Mouse (Mus musculus) cerebellum, adult (tissue): ENCODE results near the gene Slc30a2.

Source experiments
- ATAC-seq: cut with Nextera tagmentation; 2 replicates; pipeline ENCODE4 v1.9.2; 2017; ENCODE audit warnings: mild to moderate bottlenecking, moderate library complexity, mixed read lengths; ENCODE audit not compliant: insufficient number of reproducible peaks, low FRiP score, low TSS enrichment

Gene Slc30a2

GRCm38 (mm10) chr4:134395142-134395541 lies 52.2 kb downstream of the Slc30a2 start:
- no peak for ATAC-seq

DNA sequence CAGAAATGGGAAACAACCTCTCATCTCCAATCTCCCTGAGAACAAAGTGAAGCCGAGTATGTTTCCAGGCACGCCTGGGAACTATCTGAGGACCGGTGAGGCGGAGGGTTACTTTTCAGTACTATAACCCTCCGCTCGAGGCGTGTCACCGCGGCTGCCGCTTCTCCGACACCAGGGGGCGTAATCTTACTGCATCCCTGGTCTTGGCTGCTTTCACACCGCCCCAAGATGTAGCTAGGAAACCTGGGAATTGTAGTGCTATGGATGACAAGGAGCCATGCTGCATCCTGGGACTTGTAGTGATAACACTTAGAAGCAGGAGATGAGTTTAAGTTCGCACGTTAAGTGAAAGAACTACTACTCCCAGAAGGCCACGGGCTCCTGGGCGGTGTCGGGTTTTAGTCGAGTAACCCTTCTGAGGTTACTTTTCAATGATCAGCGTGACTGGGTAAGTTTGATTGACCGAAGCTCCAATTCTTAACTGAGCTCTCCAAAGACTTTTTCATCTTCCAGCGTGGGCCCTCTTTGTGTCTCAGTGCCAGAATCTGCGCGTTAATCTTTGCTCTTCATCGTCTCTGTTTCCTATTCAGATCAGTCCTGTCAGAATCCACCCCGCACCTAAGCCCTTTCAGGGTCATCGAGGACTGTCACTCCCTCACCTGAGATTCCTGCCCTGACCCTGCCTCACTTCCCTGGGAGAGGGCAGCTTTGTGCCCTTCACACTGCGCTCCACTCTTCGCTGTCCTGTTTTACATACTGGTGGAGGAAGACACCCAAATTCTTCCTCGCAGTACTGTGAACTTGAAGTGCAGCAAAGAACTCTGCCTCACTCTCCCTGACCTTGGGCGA lies 53.2 kb downstream of the Slc30a2 start, which contains the start of gene Pafah2:
Pafah2 (plus strand) TSS at position 344 of the 849 bp plus-strand sequence.
- ATAC-seq, result peak; percentile 100

- no peak for ATAC-seq
Observed at GRCm38 (mm10) chr4:134397121-134397520, 54.1 kb downstream of the Slc30a2 start.

- ATAC-seq, result no peak
Observed at GRCm38 (mm10) chr4:134397732-134398131, 54.8 kb downstream of the Slc30a2 start.

GRCm38 (mm10) chr4:134400206-134400605 lies 57.2 kb downstream of the Slc30a2 start:
- no peak for ATAC-seq

- no peak for ATAC-seq
Observed at GRCm38 (mm10) chr4:134401181-134401661, 58.2 kb downstream of the Slc30a2 start.

DNA sequence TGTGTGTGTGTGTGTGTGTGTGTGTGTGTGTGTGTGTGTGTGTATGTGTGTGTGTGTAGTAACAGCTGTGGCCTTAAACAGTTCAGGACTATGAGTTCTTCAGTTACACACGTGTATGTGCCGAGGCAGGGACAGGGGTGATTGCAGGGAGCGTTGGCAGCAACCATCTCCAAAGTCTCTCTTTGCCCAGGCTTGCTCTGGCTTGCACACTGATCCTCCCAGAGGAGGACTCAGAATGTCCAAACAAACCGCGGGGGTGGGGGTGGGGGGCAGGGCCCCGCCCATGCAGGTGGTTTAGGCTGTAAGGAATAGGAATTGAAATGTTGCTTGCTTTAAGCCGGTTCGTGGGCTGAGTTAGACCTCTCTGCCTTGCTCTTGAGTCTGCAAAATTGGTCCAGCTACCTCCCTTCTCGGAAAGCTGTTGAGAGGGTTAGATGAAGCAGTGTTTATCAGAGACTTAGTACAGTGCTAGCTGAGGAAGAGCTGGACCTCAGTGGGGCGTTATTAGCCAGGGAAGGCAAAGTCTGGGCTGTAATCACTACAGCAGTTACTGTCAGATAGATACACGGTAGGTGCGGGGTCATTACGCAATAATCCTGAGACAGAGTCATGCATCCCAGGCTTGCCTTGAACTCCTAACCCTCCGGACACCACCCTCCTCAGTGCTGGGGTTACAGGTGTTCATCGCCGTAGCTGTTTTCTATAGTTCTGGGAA lies 59.0 kb downstream of the Slc30a2 start:
- ATAC-seq, result no peak

GRCm38 (mm10) chr4:134402571-134403262 lies 59.7 kb downstream of the Slc30a2 start:
- no peak for ATAC-seq

DNA sequence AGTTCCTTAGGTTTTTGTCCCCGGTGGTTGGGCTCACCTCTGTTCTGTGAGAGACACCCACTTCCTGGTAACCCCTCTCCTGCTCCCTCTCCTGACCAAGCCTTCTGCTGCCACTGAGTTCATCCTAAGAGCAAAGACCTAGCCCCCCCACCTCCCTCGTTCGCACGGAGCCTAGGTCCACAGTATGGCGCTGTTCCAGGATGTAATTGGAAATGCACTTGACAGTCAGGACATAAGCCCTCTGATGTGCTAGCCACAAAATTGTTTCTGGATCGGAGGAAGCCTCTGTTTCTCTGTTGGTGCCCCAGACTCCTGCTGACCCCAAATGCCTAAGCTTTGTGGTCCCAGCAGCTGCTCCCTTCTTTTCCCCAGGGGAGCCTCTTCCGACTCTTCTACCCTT lies 60.7 kb downstream of the Slc30a2 start:
- ATAC-seq, result no peak
